Mouse (Mus musculus): ENCODE results near the gene Sucnr1.
A peak's percentile ranks its signal among the peaks of the same experiment; 100 is the strongest.
"Not testable (repeated sequence)": the region's sequence is repeated elsewhere in the genome, so short reads cannot be mapped to it uniquely, and the experiment has no call there.

Gene Sucnr1

GRCm38 (mm10) chr3:60081648-60082047 lies at the start of gene Sucnr1:
Gene Sucnr1, plus strand, starts transcription at chr3:60081869.
- DNase-seq: no peak

- DNase-seq: no peak
Measured at GRCm38 (mm10) chr3:60046221-60046913, 35.3 kb upstream of the Sucnr1 start.

- DNase-seq: no peak
Measured at GRCm38 (mm10) chr3:60053231-60053927, 28.3 kb upstream of the Sucnr1 start.

- no peak for DNase-seq
Measured at GRCm38 (mm10) chr3:60053931-60054330, 27.7 kb upstream of the Sucnr1 start.

- DNase-seq: peak; percentile 5
Measured at GRCm38 (mm10) chr3:60056451-60056850, 25.2 kb upstream of the Sucnr1 start.

- no peak for DNase-seq
Measured at GRCm38 (mm10) chr3:60057070-60057808, 24.4 kb upstream of the Sucnr1 start.

GRCm38 (mm10) chr3:60057809-60058082 lies 23.9 kb upstream of the Sucnr1 start:
- DNase-seq: no peak

GRCm38 (mm10) chr3:60078883-60079415 lies 2.7 kb upstream of the Sucnr1 start:
- DNase-seq: no peak

- no peak for DNase-seq
Measured at GRCm38 (mm10) chr3:60080572-60080971, 1.1 kb upstream of the Sucnr1 start.

GRCm38 (mm10) chr3:60082746-60083145 lies 1.1 kb downstream of the Sucnr1 start:
- DNase-seq: no peak

GRCm38 (mm10) chr3:60085729-60086128 lies 4.1 kb downstream of the Sucnr1 start:
- DNase-seq: no peak

- no peak for DNase-seq
Measured at GRCm38 (mm10) chr3:60091321-60091720, 9.7 kb downstream of the Sucnr1 start.

- no peak for DNase-seq
Measured at GRCm38 (mm10) chr3:60094386-60095156, 12.9 kb downstream of the Sucnr1 start.

GRCm38 (mm10) chr3:60096941-60097340 lies 15.3 kb downstream of the Sucnr1 start:
- no peak for DNase-seq

- no peak for DNase-seq
Measured at GRCm38 (mm10) chr3:60097485-60097884, 15.8 kb downstream of the Sucnr1 start.

GRCm38 (mm10) chr3:60098521-60098920 lies 16.9 kb downstream of the Sucnr1 start:
- DNase-seq: no peak

- DNase-seq: no peak
Measured at GRCm38 (mm10) chr3:60104462-60105109, 22.9 kb downstream of the Sucnr1 start.

GRCm38 (mm10) chr3:60106446-60106845 lies 24.8 kb downstream of the Sucnr1 start:
- not testable (repeated sequence) for DNase-seq

GRCm38 (mm10) chr3:60107736-60108135 lies 26.1 kb downstream of the Sucnr1 start:
- no peak for DNase-seq

- DNase-seq: no peak
Measured at GRCm38 (mm10) chr3:60108815-60109214, 27.1 kb downstream of the Sucnr1 start.

- no peak for DNase-seq
Measured at GRCm38 (mm10) chr3:60111135-60111710, 29.6 kb downstream of the Sucnr1 start.
